Mouse (Mus musculus): ENCODE measurements around the gene Sorcs2.
A peak's percentile ranks its signal among the peaks of the same experiment; 100 is the strongest.

Sorcs2 gene

GRCm38 (mm10) chr5:36113696-36114095 lies 284.2 kb downstream of the Sorcs2 start:
- DNase-seq: no peak

GRCm38 (mm10) chr5:36112696-36113095 lies 285.2 kb downstream of the Sorcs2 start:
- DNase-seq: no peak

- DNase-seq: no peak
Measured at GRCm38 (mm10) chr5:36111516-36111915, 286.4 kb downstream of the Sorcs2 start.

GRCm38 (mm10) chr5:36108339-36108887 lies 289.5 kb downstream of the Sorcs2 start:
- DNase-seq: peak; percentile 19

- DNase-seq: no peak
Measured at GRCm38 (mm10) chr5:36103483-36103882, 294.5 kb downstream of the Sorcs2 start.

- no peak for DNase-seq
Measured at GRCm38 (mm10) chr5:36101129-36101528, 296.8 kb downstream of the Sorcs2 start.

GRCm38 (mm10) chr5:36100488-36100887 lies 297.5 kb downstream of the Sorcs2 start:
- no peak for DNase-seq

- no peak for DNase-seq
Measured at GRCm38 (mm10) chr5:36099662-36100061, 298.3 kb downstream of the Sorcs2 start.

GRCm38 (mm10) chr5:36096046-36096445 lies 301.9 kb downstream of the Sorcs2 start:
- no peak for DNase-seq

- no peak for DNase-seq
Measured at GRCm38 (mm10) chr5:36090036-36090435, 307.9 kb downstream of the Sorcs2 start.

GRCm38 (mm10) chr5:36089243-36089642 lies 308.7 kb downstream of the Sorcs2 start:
- DNase-seq: no peak

GRCm38 (mm10) chr5:36086931-36087330 lies 311.0 kb downstream of the Sorcs2 start:
- no peak for DNase-seq

GRCm38 (mm10) chr5:36085621-36086020 lies 312.3 kb downstream of the Sorcs2 start:
- peak; percentile 66 for DNase-seq

- DNase-seq: peak; percentile 25
Measured at GRCm38 (mm10) chr5:36083869-36084565, 313.9 kb downstream of the Sorcs2 start.

- DNase-seq: no peak
Measured at GRCm38 (mm10) chr5:36081021-36081420, 316.9 kb downstream of the Sorcs2 start.

GRCm38 (mm10) chr5:36075172-36076074 lies 322.5 kb downstream of the Sorcs2 start:
- DNase-seq: no peak

GRCm38 (mm10) chr5:36069503-36070360 lies 328.2 kb downstream of the Sorcs2 start:
- DNase-seq: peak; percentile 65

- DNase-seq: no peak
Measured at GRCm38 (mm10) chr5:36067651-36068181, 330.2 kb downstream of the Sorcs2 start.

- DNase-seq: no peak
Measured at GRCm38 (mm10) chr5:36057804-36058322, 340.1 kb downstream of the Sorcs2 start.

- no peak for DNase-seq
Measured at GRCm38 (mm10) chr5:36056921-36057320, 341.0 kb downstream of the Sorcs2 start.

- DNase-seq: no peak
Measured at GRCm38 (mm10) chr5:36055876-36056275, 342.1 kb downstream of the Sorcs2 start.

GRCm38 (mm10) chr5:36054498-36054897 lies 343.4 kb downstream of the Sorcs2 start:
- DNase-seq: no peak
